Mouse (Mus musculus): ENCODE data around the gene Tmcc1.

Tmcc1 gene

DNA sequence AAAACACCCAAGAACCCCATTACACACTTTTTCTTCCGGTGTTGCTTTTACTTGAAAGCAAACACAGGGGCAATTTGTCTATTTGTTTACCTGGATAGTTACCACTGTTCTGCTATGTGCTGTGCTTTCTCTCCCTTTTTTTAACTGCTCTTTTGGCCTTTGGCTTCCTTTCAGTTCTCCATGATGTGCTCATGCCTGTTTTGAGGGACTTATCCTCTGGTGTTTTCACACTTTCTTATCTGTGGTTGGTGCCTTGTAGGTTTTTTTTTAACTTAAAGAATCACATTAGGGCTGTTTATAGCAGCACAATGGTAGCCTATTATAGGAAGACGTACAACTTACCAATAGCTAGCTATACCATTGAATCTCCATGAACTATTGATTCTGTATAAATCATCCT lies 51.6 kb downstream of the Tmcc1 start:
- no peak for DNase-seq

DNA sequence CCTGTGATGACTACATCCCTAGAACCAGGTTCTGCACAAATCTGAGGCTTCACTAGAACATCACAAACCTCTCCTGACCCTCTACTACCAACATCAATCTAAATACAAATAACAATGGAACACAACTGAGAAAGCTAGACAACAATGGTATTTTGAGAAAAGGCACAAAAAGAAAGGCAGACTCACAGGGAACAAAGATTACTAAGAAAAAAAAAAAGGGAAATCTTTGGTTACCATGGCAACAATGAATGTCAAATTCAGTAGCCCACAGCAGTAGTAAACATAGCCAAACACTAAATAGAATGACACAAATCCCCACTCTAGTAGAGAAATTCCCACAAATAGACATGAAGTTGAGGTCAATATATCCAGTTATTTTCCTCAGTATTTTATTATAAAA lies 52.5 kb downstream of the Tmcc1 start:
- DNase-seq = no peak

DNA sequence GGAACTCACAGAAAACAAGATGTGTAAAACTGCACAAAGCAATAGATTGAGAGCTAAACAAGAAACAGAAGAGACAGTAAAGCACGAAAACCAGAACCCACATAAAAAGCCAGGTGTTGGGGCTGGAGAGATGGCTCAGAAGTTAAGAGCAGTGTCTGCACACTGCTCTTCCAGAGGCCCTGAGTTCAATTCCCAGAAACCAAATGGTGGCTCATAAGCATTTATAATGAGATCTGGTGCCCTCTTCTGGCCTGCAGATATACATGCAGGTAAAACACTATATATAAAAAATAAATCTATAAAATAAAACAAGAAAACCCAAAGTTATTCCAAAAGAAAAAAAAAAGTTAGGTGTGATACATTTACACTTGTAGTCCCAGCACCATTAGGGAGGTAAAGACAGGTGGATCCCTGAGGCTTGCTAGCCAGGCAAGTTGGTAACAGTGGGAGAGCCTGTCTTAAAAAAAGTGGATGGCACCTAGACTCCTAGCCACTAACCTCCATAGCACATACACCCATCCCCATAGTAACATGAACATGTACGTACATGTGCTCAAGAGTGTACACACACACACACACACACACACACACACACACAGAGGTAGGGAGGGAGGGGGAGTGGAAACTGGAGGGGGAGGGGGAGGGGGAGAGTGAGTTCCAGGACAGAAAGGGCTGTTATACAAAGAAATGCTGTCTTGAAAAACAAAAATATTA lies 54.0 kb downstream of the Tmcc1 start:
- no peak for DNase-seq

DNA sequence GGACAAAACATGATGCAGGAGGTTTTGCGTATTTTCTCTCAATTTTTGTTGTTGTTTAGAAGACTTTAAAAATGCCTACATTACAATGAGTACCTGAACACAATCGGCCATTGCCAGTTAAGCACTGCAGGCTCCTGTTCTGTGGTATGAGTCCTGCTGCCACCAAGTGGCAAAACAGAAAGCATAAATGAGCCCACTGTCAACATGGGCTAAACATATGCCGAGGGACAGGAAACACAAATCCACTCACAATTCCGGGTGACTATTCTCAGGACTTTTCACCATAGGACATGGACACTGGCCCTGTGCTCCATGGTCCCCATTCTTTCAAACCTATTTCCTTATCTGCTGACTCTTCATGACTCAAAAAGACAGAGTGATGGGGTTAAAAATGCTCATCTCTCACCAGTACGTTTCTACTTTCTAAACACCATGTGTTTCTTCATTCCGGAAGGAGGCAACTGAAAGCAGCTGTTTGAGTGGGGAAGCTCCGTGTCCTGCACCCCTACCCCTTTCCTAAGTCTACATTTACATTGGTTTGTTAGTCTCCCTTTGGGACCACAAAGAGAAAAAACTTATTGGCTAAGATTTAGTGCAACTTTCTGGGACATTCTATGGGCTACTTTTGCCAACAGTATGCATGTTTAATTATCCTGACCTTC lies 57.2 kb downstream of the Tmcc1 start:
- DNase-seq = peak; percentile 33

DNA sequence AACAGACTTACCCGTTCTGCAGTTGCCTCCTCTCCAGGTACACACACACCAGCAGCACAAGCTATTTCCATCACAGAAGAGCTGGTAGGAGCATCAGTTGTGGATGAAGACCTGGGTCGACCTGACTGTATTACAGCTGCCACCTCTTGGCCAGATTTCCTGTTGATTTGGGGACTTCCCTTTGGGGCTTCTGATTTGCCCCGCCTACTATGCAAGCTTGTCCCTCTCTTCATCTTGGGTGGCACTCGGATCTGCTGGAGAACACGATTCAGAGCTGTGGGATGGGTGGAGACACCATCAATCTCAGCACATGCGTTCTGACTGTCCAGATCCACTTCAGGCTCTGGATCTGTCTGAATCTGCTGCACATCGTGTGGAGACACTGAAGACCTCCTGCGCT lies 59.5 kb downstream of the Tmcc1 start:
- peak; percentile 4 for DNase-seq

DNA sequence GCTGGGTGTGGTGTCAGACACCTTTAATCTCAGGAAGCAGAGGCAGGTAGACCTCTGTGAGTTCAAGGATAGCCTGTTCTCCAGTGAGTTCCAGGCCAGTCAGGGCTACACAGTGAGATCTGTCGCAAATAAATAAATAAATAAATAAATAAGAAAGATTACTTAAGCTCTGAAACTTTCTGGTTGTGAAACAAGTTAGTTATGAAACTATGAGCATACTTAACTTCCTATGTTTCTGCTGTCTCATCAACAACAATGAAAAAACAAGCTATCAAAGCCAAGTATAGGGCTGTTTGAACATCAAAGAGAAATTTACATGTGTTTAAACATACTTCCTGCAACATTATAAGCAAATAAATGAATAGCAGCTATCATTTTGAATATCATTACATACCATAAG lies 61.5 kb downstream of the Tmcc1 start:
- no peak for DNase-seq

DNA sequence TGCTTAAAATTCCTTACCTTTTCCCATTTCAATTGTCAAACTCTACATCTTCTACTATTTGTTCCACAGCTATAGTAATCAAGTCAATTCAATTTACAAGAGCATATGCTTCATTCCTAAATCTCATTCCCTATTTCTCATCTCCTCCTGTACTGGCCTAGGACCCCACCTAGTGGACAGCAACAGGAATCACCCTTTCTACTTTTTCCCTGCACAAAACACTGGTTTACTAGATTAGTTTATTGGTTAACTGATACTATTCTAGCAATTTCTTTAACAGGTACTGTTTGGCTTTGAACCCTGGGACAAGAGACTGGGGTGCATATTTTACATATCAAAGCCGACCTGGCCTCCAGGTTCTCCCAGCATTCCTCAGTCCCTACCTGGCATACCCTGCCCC lies 64.6 kb downstream of the Tmcc1 start:
- peak; percentile 50 for DNase-seq

DNA sequence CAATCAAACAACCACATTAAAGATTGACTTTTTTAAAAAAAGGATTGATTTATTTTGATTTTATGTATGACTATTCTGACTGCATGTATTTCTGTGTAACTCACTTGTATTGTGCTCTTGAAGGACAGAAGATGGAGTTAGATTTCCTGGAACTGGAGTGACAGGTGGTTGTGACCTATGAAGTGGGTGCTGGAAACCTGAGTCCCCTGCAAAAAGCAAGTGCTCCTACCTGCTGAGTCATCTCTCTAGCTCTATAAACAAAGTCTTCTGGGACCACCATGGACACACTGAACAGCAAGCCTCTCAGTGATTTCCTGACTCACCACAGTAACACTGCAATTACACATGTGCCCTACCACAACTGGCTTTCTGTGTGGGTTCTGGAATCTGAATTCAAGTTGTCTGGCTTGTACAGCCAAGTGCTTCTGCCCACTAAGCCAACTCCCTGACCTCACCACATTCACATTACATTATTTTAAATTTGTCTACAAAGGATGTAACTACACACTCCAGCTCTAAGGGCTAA lies 65.3 kb downstream of the Tmcc1 start:
- DNase-seq = no peak

DNA sequence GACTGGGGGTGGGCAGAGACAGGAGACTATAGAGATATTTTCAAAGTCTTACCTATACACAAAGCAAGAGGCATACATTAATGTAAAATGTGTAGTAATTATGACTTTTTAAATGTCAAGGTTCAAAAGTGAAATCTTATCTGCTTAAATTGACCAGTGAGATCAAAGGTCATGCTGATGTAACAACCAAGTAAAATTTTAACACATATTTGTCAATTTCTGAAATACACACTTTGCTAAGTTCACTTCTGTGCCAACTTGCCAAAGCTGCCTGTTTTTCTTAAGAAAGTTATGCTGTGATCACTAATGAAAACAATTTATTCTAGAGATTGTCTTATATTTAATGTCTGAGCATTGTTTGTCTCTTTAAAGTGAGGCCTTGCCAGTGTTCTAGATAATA lies 66.7 kb downstream of the Tmcc1 start:
- DNase-seq = no peak

DNA sequence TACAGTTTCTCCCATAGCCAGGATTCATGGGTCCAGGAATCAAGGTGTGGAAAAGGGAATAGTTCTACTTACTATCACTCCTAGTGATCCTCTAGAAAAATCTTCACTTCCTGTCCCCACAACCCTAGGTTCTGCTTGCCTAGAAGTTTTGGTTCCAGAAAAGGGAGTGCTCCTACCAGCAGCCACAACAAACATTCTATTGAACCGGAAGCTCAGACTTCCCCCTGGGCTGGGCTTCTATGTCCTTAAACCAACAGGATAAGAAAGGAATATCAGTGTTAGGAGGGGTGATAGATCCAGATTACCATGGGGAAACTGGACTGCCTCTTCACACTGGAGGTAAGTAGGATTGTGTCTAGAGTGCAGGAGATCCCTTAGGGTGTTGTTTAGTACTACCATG lies 70.4 kb downstream of the Tmcc1 start:
- DNase-seq = no peak

DNA sequence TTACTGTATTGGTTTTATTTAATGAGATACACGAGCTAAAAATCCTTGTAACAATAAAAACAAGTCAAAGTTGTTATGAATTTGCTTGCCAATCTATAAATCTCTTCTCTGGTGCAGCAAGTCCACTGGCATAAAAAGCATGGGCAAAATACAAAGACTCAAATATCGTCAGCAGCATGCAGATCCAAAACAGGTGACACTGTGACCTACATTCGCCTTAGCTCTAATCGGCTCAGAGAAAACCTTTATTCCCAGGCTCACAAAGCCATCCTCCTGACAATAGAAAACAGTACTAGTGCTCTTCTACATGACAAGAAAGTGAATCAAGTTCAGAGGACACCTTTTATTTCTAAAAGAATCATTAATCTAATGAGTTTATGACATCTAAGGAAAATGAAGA lies 73.6 kb downstream of the Tmcc1 start:
- DNase-seq = no peak

DNA sequence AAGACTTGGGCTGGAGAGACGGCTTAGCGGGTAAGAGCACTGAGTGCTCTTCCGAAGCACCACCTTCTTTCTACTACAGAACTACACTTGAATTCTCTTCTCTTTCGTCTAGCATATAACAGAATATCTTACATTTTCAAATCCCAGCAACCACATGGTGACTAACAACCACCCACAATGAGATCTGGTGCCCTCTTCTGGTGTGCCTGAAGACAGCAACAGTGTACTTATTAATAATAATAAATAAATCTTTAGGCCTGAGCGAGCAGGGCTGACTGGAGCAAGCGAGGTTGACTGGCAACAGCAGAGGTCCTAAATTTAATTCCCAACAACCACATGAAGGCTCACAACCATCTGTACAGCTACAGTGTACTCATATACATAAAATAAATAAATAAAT lies 76.7 kb downstream of the Tmcc1 start:
- DNase-seq = peak; percentile 9

DNA sequence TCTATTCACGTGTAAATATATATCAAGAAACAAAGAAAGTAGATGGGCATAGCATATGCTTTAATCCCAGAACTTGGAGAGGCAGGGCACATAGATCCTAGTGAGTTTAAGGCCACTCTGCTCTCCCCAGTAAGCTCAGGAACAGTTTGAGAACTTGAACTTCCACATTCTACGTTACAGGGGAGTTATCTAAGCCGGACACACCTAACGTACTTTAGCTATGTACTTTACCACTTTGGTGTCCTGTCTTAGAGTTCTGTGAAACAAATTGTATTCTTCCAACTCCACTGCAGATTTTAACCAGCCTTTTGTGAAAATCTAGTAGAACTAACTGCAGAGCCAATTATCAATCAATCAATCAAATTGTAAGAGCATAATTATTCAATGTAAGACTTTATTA lies 82.7 kb downstream of the Tmcc1 start:
- no peak for DNase-seq

DNA sequence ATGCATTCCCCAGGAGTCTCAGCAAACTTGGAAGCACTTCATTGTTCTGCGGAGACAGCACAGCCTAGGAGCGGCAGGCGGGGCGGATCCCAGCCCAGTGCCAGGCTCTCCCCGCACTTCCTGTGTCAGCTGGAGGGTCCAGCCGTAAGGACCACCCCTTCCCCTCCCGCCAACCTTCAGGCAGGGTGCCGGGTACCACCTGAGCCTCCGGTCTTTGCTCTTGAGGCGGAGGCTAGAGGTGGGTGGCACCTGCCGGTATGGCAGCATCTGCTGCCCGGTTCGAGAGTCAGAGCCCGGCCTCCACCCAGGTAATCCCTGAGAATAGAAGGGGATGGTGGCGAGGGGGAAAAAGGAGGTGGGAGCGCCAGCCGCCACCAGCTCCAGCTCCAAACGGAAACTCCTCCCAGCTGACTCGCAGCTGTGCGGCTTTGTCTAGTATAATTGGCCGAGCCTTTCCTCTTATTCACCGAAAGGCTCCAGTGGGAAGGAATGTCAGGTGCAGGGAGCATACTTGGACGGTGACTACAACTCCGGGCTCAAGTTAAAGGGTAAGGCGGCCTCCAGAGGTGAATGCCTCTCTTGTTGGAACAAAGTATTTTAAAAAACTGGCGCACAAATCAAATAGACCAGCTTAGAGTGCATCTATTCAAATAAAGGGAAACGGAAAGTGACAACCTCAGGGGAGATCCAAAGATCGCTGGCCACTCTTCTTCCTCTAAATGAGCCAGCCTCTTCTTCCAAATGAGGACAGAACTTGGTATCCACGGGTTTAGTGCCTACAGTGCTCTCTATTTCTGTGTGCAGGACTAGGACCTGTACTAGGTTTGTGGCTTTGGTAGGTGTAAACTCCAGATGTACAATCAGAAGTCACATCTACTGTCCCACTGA lies 85.6 kb downstream of the Tmcc1 start:
- DNase-seq = peak; percentile 70

DNA sequence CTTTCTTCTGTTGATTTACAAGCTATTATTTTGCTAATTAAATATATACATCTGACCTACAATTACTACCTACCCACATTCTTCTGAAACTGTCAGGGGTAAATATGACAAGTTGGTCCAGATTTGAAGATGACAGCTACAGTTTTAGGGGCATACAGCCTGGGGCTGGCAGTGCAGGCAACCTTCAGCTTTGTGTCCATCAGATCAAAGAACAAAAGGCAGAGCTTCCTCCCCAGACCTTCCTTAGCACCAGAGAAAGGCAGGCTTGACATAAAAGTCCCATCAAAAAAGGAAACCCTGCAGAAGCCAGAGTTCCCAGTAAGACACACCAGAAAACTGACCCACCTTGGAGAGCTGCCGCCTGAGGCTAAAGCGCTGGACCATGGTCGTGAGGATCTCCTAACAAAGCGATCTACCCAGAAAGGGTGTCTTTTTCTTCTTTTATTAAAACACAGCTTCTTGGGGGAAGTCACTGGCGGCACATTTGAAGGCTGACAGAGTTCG lies 86.3 kb downstream of the Tmcc1 start:
- DNase-seq = no peak

DNA sequence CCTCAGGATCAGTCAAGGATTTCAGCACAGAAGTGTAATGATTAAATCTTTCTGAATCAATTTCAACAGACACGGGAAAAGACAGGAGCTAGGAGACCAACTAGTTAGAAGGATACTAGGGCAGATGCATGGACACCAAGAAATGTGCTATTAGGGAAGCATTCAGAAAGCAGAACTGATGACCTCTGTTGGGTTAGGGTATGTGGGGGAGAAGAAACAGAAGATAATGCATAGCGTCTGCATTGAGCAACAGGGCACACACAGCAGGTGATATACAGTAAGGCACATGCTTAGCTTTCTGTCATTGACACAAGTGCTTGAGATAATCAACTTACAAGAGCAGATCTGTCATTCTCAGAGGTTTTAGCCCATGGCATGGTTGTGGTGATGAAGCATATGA lies 95.7 kb downstream of the Tmcc1 start:
- DNase-seq = no peak

DNA sequence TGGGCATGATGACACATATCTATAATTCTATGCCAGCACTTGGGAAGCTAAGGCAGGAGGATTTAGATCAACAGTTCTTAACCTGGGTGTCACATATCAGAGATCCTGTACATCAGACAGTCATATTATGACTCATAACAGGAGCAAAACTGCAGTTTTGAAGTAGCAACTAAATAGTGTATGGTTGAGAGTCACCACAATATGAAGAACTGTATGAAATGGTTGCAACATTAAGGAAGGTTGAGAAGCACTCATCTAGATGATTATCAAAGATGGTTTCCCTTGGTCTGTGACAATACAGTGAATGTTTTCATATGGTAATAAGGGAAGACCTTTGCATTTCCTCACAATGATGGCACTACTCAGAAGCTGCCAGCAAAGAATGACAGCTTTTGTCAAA lies 103.9 kb downstream of the Tmcc1 start:
- DNase-seq = no peak

DNA sequence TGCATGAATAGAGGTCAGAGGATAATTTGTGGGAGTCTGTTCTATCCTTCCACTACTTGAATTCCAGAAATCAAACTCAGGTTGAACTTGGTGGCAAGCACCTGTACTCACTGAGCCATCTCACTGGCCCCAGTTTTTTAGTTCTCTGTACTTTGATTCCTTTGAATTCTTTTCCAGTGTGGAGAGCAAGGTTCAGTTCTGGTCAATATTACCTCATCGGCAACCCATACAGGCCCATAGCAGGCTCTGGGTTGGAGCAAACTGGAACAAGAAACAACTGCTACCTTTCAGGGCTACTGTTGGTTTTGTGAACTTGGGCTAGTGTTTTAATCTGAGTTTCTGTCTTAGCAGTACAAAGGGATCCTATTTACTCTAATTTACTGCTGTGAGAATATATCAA lies 107.2 kb downstream of the Tmcc1 start:
- DNase-seq = no peak

DNA sequence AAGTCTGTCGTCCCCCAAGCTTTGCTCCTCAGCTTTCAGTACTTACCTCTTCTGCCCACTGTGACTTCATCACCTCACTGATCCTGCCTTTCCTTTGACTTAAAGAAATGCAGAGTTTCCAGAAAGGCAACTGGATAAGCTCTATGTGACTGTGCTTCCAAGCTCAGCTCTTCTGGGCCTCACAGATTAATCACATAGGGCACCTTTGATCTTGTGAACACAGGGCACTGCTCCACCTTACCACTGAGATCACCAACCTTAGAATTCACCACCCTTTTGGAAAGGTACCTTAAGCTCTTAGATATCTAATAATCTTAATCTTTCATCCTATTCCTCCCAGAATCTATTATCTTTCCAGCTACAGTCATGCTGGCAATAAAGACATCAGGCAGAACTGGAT lies 111.0 kb downstream of the Tmcc1 start:
- DNase-seq = no peak

DNA sequence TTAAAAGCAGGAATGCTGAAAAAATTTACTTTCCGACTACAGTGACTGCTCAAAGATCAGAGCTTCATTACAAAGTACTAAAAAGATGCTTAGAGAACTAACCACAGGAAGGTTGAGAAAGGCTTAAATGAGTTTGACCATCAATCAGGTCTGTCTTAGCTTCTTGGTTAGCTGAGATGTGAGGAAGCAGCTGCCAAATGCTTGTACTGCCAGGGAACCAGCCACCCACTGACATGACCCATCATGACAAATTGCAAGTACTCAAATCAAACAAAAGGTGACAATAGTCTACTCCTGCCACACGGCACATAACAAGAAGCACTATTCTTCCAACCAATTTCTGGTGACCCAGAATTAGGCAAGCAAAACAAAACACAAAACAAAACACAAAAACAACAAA lies 111.9 kb downstream of the Tmcc1 start:
- DNase-seq = no peak

DNA sequence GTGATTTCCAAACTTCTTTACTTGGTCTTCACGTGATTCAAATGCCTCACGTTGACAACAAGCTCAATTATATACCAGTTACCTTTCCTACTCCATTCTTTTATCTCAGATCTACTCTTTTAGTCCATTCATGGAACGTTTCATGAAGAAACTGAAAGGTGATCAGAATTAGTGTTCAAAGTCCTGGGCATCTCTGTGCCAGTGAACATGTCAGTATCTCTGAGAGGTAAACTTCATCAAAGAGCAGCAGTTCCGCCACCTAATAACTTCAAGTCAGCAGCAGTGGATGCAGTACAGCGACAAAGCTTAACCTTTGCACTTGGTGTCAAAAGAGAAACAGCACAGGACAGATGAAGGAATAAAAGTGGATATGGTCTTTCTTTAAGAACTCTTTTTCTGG lies 112.5 kb downstream of the Tmcc1 start:
- no peak for DNase-seq

DNA sequence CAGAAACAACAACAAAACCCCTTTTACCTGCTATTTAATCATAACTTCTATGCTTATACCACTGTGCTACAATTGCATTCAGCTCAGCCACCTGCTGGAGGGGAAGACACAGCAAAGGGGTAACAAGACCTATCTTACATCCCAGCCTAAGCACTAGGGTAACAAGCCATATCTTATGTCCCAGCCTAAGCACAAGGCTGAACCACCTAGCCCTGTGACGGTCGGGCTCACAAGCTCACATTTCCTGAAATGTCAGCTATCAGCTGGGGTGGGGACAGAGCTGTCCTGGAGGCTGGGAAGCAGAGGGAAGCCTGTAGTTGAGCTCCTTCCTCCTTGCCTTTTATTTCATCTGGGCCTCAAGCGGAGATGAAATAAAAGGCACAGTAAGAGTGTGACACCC lies 115.7 kb downstream of the Tmcc1 start:
- DNase-seq = no peak

DNA sequence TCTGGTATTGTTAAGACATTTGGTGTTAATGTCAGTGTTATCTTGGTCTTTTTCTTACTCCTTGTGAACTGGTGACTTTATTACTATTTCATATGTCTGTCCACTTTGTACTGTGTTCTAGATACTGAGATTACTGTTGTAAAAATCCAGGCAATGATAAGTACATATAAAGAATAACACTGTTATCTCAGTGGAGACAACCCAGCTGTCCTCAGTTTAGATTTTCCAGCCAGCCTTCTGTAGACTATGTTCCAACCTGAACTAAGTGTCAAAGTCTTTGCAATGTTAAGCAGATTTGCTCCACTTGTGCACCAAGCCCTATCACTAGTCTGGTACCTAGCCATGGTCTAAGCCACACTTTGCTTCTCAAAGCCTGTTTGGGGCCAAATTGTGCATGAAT lies 118.4 kb downstream of the Tmcc1 start:
- no peak for DNase-seq

DNA sequence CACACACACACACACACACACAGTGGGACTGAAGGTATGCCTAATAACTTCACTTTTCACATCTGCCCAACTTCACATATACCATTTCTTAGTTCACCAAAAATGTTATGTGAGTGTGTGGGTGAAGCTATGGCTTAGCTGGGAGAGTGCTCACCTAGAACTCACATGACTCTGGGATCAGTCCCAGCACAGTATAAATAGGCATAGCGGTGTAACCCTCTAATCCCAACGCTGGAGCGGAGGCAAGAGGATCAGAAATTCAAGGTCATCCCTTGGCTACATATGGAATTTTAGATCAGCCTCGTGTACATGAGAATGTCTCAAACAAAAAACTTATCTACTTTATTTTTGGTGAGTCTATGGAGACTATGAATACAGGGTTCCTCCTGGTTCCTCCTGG lies 119.7 kb downstream of the Tmcc1 start:
- DNase-seq = no peak

Measured in lung, postnatal 10 days (tissue).